Mouse (Mus musculus): ENCODE results near the gene Gns. TPM values are rescaled to one million over a fixed set of nuclear protein-coding genes. Genes with fewer than 3 reads are reported as not detected.

The Gns gene
- polyA plus RNA-seq, 1 experiment: 17.6 TPM

DNA sequence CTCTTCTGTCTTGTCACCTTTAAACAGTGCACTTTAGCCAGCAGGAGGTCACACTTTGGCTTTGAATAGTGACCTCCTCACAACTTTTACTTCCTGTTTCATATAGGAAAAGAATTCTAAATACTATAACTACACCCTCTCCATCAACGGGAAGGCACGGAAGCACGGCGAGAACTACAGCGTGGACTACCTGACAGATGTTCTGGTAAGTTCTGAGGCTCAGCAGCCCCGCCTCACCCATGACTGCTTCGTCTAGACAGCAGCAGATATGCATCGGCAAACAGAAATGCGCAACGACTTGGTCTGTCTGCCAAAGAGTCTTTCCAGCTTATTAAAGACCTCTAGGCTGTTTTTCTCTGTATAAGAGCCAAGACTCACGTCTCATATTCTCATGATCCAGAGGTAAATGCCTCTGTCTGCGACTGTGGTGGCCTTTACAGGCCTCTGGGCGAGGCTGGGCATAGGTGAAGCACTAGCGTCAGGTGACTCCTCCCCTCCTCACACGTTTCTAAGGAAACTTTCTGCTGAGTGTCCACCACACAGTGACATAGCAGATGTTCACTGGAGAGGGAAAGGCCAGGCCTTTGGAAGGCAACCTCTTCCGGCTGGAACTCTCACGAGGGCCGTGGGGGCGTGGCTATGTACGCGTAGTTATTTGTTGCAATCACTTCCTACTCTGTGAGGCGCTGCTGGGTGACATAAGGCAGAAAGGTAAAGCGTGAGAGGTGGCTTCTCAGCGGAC lies 11.8 kb downstream of the Gns start:
- H3K36me3 ChIP-seq (replicated peaks; ENCODE audit: low read length): peaks cover 90% of the 10 kb centered on the region
- no peaks in the 10 kb centered on the region for H3K27me3 ChIP-seq (replicated peaks)
- no peak overlapping the region for H3K4me3 ChIP-seq (replicated peaks)
- no peaks in the 10 kb centered on the region for H3K9me3 ChIP-seq
- no peak for TF ChIP-seq FLI1 (IDR thresholded peaks at IDR 0.05; ENCODE audit: low read length)
- no peak for TF ChIP-seq GATA1 (IDR thresholded peaks at IDR 0.05; ENCODE audit: borderline replicate concordance, low read length)
- H3K4me1 ChIP-seq: peaks cover 44% of the 10 kb centered on the region

DNA sequence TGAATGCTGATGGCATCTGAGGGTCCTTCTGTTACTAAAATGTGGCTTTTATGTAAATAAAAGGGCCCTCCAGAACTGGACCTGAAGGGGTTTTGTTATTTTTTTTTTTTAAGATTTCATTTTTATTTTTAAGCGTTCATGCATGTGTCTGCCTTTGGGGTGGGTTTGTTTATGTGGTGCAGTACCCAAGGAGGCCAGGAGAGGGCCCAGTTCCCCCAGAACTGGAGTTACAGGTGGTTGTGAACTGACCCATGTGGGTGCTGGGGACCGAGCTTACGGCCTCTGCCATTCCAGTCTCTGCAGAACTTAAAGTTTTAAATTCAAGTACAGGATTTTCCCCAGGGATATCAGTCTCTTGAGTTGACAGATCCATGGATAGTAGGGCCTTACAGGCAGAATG lies 14.5 kb downstream of the Gns start:
- peaks cover 32% of the 10 kb centered on the region for H3K4me1 ChIP-seq
- H3K27me3 ChIP-seq (replicated peaks): no peaks in the 10 kb centered on the region
- H3K9me3 ChIP-seq: no peaks in the 10 kb centered on the region
- peaks cover 95% of the 10 kb centered on the region for H3K36me3 ChIP-seq (replicated peaks; ENCODE audit: low read length)
- no peak overlapping the region for H3K4me3 ChIP-seq (replicated peaks)
- TF ChIP-seq FLI1 (IDR thresholded peaks at IDR 0.05; ENCODE audit: low read length): no peak
- TF ChIP-seq GATA1 (IDR thresholded peaks at IDR 0.05; ENCODE audit: borderline replicate concordance, low read length): no peak

DNA sequence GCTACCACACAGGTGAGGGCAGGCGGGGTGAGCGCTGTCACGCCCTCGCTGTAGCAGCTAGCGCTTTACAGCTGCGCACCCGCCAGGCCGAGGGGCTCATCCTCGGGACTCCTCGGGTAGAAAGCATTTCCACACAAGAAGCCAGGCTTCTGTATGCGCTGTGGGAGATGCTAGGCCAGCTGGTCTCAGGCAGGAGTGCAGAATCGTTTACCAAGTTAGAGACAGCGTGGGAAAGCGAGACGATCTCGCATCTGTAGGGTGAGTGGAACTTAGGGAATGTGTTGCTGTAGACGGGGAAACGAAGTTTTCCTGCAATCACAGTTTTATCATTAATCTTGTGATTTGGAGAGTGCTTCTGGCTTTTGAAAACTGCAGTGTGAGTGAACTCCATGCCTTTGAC lies 16.4 kb downstream of the Gns start:
- H3K4me3 ChIP-seq (replicated peaks): no peak overlapping the region
- H3K36me3 ChIP-seq (replicated peaks; ENCODE audit: low read length): peaks cover 94% of the 10 kb centered on the region
- H3K9me3 ChIP-seq: no peaks in the 10 kb centered on the region
- H3K4me1 ChIP-seq: peaks cover 13% of the 10 kb centered on the region; the same call in 1 of the 2 replicates
- no peaks in the 10 kb centered on the region for H3K27me3 ChIP-seq (replicated peaks)
- TF ChIP-seq GATA1 (IDR thresholded peaks at IDR 0.05; ENCODE audit: borderline replicate concordance, low read length): no peak
- TF ChIP-seq FLI1 (IDR thresholded peaks at IDR 0.05; ENCODE audit: low read length): no peak

DNA sequence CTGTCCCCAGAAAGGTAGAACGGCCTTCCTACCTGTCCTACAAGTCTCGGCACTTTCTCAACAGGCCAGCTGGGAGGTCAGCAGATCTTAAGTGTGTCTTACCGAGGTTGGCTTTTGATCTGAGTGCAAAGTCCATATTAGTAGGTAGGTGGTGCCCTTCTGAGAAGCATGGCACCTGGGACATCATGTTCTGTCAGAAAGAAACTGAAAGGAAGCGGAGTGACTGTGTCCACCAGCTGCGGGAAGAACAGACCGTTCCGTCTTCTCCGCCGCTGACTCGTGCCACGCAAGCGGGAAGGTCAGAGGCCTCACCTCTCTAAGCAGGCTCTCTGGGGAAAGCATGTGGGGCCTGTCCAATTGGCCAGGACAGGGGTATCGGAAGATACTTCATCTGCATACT lies 19.8 kb downstream of the Gns start:
- Histone ChIP-seq H3K27me3 (replicated peaks) (no peaks in the 10 kb centered on the region), H3K4me3 (replicated peaks) (no peak overlapping the region), H3K4me1 (peaks cover 5% of the 10 kb centered on the region; the same call in 1 of the 2 replicates), H3K9me3 (no peaks in the 10 kb centered on the region), H3K36me3 (replicated peaks; ENCODE audit: low read length) (peaks cover 95% of the 10 kb centered on the region)
- TF ChIP-seq GATA1 (IDR thresholded peaks at IDR 0.05; ENCODE audit: borderline replicate concordance, low read length): no peak
- no peak for TF ChIP-seq FLI1 (IDR thresholded peaks at IDR 0.05; ENCODE audit: low read length)

DNA sequence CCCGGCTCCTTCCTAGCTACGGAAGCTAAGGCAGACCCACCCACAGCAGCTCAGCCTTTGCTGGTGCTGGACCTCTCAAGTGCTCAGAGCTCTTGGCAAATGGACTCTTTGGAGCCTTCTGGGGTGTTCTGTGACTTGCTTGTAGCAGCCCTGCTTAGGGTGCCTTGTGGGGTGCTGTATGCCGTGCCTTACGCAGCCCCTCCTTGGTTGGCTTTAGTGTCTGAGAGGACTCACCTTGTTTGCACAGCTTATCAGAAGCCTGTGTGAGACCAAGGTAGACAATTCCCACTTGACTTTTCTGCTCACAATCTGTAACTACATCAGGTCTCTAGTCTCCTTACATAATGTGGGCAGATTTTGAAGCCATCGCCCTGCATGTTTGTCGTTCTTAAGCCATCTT lies 20.8 kb downstream of the Gns start:
- H3K4me1 ChIP-seq: peaks cover 5% of the 10 kb centered on the region; the same call in 1 of the 2 replicates
- no peak overlapping the region for H3K4me3 ChIP-seq (replicated peaks)
- H3K9me3 ChIP-seq: no peaks in the 10 kb centered on the region
- TF ChIP-seq FLI1 (IDR thresholded peaks at IDR 0.05; ENCODE audit: low read length): no peak
- TF ChIP-seq GATA1 (IDR thresholded peaks at IDR 0.05; ENCODE audit: borderline replicate concordance, low read length): no peak
- no peaks in the 10 kb centered on the region for H3K27me3 ChIP-seq (replicated peaks)
- H3K36me3 ChIP-seq (replicated peaks; ENCODE audit: low read length): peaks cover 96% of the 10 kb centered on the region

DNA sequence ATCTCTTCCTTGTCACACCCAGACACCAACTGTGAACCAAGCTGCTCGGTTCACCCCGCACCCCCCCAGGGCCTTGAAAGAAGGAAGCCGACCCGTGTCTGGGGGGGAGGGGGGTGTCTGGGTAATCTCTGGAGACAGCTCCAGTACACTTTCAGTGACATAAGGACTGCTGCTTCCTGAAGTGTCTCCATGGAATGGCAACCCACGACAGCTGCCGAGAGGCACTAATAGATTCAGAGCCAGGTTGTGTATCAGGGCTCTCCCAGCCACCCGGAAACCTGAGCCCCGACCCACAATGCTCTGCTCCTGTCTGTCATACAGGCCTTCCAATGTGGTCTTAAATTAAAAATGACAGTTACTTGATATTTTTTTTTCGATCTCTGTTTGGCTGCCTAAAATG lies 21.5 kb downstream of the Gns start:
- no peak for TF ChIP-seq FLI1 (IDR thresholded peaks at IDR 0.05; ENCODE audit: low read length)
- TF ChIP-seq GATA1 (IDR thresholded peaks at IDR 0.05; ENCODE audit: borderline replicate concordance, low read length): no peak
- Histone ChIP-seq H3K36me3 (replicated peaks; ENCODE audit: low read length) (peaks cover 96% of the 10 kb centered on the region), H3K27me3 (replicated peaks) (no peaks in the 10 kb centered on the region), H3K4me1 (peaks cover 5% of the 10 kb centered on the region; the same call in 1 of the 2 replicates), H3K9me3 (no peaks in the 10 kb centered on the region), H3K4me3 (replicated peaks) (no peak overlapping the region)

DNA sequence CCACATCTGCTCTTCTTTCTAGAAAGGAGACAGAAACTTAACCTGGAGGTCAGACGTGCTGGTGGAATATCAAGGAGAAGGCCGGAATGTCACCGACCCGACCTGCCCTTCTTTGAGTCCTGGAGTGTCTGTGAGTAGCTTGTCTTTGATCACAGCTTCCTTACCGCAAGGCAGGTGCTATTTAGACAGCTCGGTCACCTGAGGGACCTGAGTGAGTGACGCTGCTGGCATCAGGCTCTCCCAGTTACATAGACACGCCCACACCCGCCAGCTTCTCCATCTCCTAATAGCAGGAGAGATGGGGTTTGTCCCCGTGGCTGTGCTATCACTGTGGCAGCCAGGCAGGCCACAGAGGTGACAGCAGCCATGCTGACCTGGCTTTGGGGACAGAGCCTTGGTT lies 25.7 kb downstream of the Gns start:
- Histone ChIP-seq H3K9me3 (no peaks in the 10 kb centered on the region), H3K4me1 (no peaks in the 10 kb centered on the region; the same call in 1 of the 2 replicates), H3K27me3 (replicated peaks) (no peaks in the 10 kb centered on the region), H3K36me3 (replicated peaks; ENCODE audit: low read length) (peaks cover 98% of the 10 kb centered on the region), H3K4me3 (replicated peaks) (no peak overlapping the region)
- TF ChIP-seq FLI1 (IDR thresholded peaks at IDR 0.05; ENCODE audit: low read length) (no peak), GATA1 (IDR thresholded peaks at IDR 0.05; ENCODE audit: borderline replicate concordance, low read length) (no peak)

DNA sequence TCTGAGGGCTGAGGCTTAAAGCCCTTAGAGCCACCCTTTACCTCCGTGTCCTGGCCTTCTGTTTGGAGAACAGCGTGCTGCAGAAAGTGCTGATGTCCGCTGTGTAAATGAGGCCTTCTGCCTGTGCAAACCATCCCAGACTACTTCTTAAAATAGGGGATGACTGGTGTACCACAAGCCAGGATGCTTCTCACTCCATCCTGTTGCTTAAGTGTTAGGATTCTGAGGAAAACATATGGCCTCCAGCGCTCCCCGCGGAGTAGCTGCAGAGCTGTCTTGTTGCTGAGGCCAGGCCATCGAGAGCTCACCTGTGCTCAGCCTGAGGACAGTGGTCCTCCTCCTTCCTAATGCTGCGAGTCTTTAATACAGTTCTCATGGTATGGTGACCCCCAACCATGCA lies 27.0 kb downstream of the Gns start:
- H3K9me3 ChIP-seq: no peaks in the 10 kb centered on the region
- H3K27me3 ChIP-seq (replicated peaks): no peaks in the 10 kb centered on the region
- H3K36me3 ChIP-seq (replicated peaks; ENCODE audit: low read length): peaks cover 100% of the 10 kb centered on the region
- no peak for TF ChIP-seq GATA1 (IDR thresholded peaks at IDR 0.05; ENCODE audit: borderline replicate concordance, low read length)
- no peak for TF ChIP-seq FLI1 (IDR thresholded peaks at IDR 0.05; ENCODE audit: low read length)
- no peaks in the 10 kb centered on the region; the same call in 1 of the 2 replicates for H3K4me1 ChIP-seq
- H3K4me3 ChIP-seq (replicated peaks): no peak overlapping the region

DNA sequence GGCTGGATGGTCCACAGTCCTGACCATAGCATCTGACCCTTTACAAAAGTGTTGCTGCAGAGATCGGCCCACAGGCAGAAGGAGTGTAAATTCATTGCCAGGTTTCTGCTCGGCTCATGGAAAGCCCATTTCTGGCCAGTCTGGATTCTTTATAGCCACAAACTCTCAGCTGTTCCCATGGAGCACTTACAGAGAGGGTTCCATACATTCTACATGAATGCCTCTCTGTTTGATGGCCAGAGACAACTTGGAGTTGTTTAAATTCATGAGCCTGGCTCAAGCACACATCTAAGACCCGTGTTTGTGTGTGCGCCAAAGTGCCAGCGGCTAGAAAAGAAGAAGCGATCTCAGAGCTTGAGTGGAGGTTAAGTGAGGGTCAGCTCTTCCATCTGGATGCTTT lies 29.4 kb downstream of the Gns start:
- Histone ChIP-seq H3K4me1 (no peaks in the 10 kb centered on the region; the same call in 1 of the 2 replicates), H3K27me3 (replicated peaks) (peaks cover 1% of the 10 kb centered on the region), H3K36me3 (replicated peaks; ENCODE audit: low read length) (peaks cover 80% of the 10 kb centered on the region), H3K4me3 (replicated peaks) (no peak overlapping the region), H3K9me3 (no peaks in the 10 kb centered on the region)
- TF ChIP-seq FLI1 (IDR thresholded peaks at IDR 0.05; ENCODE audit: low read length): no peak
- TF ChIP-seq GATA1 (IDR thresholded peaks at IDR 0.05; ENCODE audit: borderline replicate concordance, low read length): no peak

DNA sequence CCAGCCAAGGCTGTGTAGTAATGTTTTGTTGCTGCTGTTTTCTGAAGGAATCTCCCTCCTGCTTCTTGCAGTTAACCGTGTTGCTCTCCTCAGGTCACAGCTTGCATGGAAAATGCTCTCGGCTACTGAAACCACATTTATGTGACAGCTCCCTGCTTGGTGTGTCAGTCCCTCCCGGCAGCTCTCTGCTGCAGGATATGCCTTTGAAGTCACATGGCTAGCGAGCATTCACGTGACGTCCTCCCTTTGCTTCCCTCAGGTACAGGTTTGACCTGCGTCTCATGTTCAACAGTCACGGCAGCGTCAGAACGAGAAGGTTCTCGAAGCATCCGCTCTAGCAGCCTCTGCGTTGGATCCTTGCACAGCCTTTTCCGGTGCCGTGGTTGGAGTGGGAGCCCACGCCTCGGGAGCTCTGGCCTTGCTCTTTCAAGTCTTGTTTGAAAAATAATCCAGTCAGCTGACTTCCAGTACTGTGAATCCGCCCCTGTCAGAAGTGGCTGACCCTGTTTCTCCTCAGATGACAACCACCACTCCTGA lies 30.0 kb downstream of the Gns start:
- Histone ChIP-seq H3K36me3 (replicated peaks; ENCODE audit: low read length) (peaks cover 74% of the 10 kb centered on the region), H3K4me1 (no peaks in the 10 kb centered on the region; the same call in 1 of the 2 replicates), H3K4me3 (replicated peaks) (no peak overlapping the region), H3K27me3 (replicated peaks) (peaks cover 3% of the 10 kb centered on the region), H3K9me3 (no peaks in the 10 kb centered on the region)
- TF ChIP-seq FLI1 (IDR thresholded peaks at IDR 0.05; ENCODE audit: low read length): no peak
- TF ChIP-seq GATA1 (IDR thresholded peaks at IDR 0.05; ENCODE audit: borderline replicate concordance, low read length): no peak

All from megakaryocyte, embryonic 14.5 days (primary cell).